Mouse (Mus musculus) E14TG2a.4 (cell line): ENCODE results near the gene Gli3.

Experiments
- CTCF ChIP-seq: conservative IDR thresholded peaks from 2 replicates; pipeline ENCODE4 v1.5.1; 2014; ENCODE audit warnings: low read length
- NANOG ChIP-seq: IDR thresholded peaks from 2 replicates; pipeline ENCODE4 v1.6.1; 2014; ENCODE audit warnings: borderline replicate concordance, low read length, mixed read lengths
- POU5F1 ChIP-seq: IDR thresholded peaks from 2 replicates; pipeline ENCODE4 v1.6.1; 2014; ENCODE audit warnings: low read length, borderline replicate concordance

- no peak for TF ChIP-seq CTCF
- no peak for TF ChIP-seq NANOG
- TF ChIP-seq POU5F1: no peak
Measured at GRCm38 (mm10) chr13:15762291-15762690, 299.3 kb downstream of the Gli3 start.
